Mouse (Mus musculus): ENCODE measurements around the gene Fanca.

DNA sequence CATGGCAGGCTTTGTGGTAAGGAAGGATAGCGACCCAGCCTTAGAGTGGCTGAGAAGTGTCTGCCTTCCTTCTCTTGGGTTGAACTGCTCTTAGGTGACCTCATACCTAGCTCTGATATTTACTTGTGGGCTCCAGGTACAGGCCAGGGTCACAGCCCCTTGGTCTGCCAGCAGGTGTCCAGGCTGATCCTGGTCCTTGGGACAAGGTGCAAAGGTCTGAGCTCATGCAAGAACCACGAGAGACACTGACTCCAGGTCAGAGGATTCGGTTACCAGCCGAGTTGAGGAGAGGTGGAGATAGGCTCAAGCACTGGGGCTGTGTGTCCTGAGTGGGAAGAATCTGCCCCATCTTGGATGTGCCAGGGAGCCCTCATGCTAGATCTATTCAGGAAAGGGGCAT lies 74.0 kb downstream of the Fanca start:
- TF ChIP-seq CTCF (IDR thresholded peaks at IDR 0.05; ENCODE audit: control insufficient read depth, insufficient read depth, insufficient read length) (no peak), MYOG (IDR thresholded peaks at IDR 0.05; ENCODE audit: control insufficient read depth, extremely low read depth, insufficient read length) (no peak), USF1 (IDR thresholded peaks at IDR 0.05; ENCODE audit: low read depth) (no peak), CEBPB (IDR thresholded peaks at IDR 0.05; ENCODE audit: low read depth) (no peak)
